Mouse (Mus musculus): ENCODE data around the gene Slco1a5. TPM values are rescaled to one million over a fixed set of nuclear protein-coding genes. Genes with fewer than 3 reads are reported as not detected.
"Not testable (repeated sequence)": the region's sequence is repeated elsewhere in the genome, so short reads cannot be mapped to it uniquely, and the experiment has no call there.

Gene Slco1a5
- polyA plus RNA-seq, 1 experiment: 3.8 TPM

- DNase-seq (ENCODE audit: low read depth): no peak
Observed at GRCm38 (mm10) chr6:142289413-142290118, 33.2 kb downstream of the Slco1a5 start.

GRCm38 (mm10) chr6:142275721-142276442 is 46.9 kb downstream of the Slco1a5 start:
- DNase-seq (ENCODE audit: low read depth): no peak

GRCm38 (mm10) chr6:142250738-142251307 is 72.0 kb downstream of the Slco1a5 start:
- not testable (repeated sequence) for DNase-seq (ENCODE audit: low read depth)

- DNase-seq (ENCODE audit: low read depth): no peak
Observed at GRCm38 (mm10) chr6:142245065-142245464, 77.7 kb downstream of the Slco1a5 start.

- no peak for DNase-seq (ENCODE audit: low read depth)
Observed at GRCm38 (mm10) chr6:142239468-142239867, 83.3 kb downstream of the Slco1a5 start.

GRCm38 (mm10) chr6:142220138-142220537 is 102.6 kb downstream of the Slco1a5 start:
- DNase-seq (ENCODE audit: low read depth): no peak

- DNase-seq (ENCODE audit: low read depth): no peak
Observed at GRCm38 (mm10) chr6:142211821-142212220, 111.0 kb downstream of the Slco1a5 start.

GRCm38 (mm10) chr6:142209749-142210148 is 113.0 kb downstream of the Slco1a5 start:
- no peak for DNase-seq (ENCODE audit: low read depth)

- DNase-seq (ENCODE audit: low read depth): no peak
Observed at GRCm38 (mm10) chr6:142208421-142208820, 114.4 kb downstream of the Slco1a5 start, which contains the start of gene Slco1a6. Gene Slco1a6, minus strand, starts transcription at chr6:142208521.

GRCm38 (mm10) chr6:142200524-142200923 is 122.3 kb downstream of the Slco1a5 start:
- DNase-seq (ENCODE audit: low read depth): no peak

GRCm38 (mm10) chr6:142194245-142194644 is 128.5 kb downstream of the Slco1a5 start:
- no peak for DNase-seq (ENCODE audit: low read depth)

GRCm38 (mm10) chr6:142191962-142192361 is 130.8 kb downstream of the Slco1a5 start:
- DNase-seq (ENCODE audit: low read depth): no peak

GRCm38 (mm10) chr6:142187426-142187825 is 135.4 kb downstream of the Slco1a5 start:
- DNase-seq (ENCODE audit: low read depth): no peak

GRCm38 (mm10) chr6:142185868-142186415 is 136.8 kb downstream of the Slco1a5 start:
- no peak for DNase-seq (ENCODE audit: low read depth)

Other genes with a start within 250 kb of the Slco1a5 start
- 0.20 TPM in 1 of 2 replicates, not detected in the other for gene Slco1a6, start 114.5 kb downstream of the Slco1a5 start, polyA plus RNA-seq (2012; rRNA removed)
- gene Iapp, start 24.6 kb downstream of the Slco1a5 start, polyA plus RNA-seq (2012; rRNA removed): 3.8 and 5.5 TPM in 2 replicates
- gene Pyroxd1, start 22.7 kb upstream of the Slco1a5 start, polyA plus RNA-seq (2012; rRNA removed): 6.2 and 6.6 TPM in 2 replicates
- 8.7 and 9.1 TPM in 2 replicates for gene Recql, start 64.1 kb upstream of the Slco1a5 start, polyA plus RNA-seq (2012; rRNA removed)
- gene Golt1b, start 64.2 kb upstream of the Slco1a5 start, polyA plus RNA-seq (2012; rRNA removed): 14.3 and 19.2 TPM in 2 replicates
- 1.7 TPM in 2 replicates for gene Spx, start 90.5 kb upstream of the Slco1a5 start, polyA plus RNA-seq (2012; rRNA removed)
- 5.6 and 19.9 TPM in 2 replicates for gene Gys2, start 150.1 kb upstream of the Slco1a5 start, polyA plus RNA-seq (2012; rRNA removed)
- gene Ldhb, start 185.0 kb upstream of the Slco1a5 start, polyA plus RNA-seq (2012; rRNA removed): 275 and 419 TPM in 2 replicates
- 16.9 and 22.6 TPM in 2 replicates for gene Kcnj8, start 248.6 kb upstream of the Slco1a5 start, polyA plus RNA-seq (2012; rRNA removed)